16 mouse cellular contexts compared by ENCODE assay signal in the genomic region with DNA sequence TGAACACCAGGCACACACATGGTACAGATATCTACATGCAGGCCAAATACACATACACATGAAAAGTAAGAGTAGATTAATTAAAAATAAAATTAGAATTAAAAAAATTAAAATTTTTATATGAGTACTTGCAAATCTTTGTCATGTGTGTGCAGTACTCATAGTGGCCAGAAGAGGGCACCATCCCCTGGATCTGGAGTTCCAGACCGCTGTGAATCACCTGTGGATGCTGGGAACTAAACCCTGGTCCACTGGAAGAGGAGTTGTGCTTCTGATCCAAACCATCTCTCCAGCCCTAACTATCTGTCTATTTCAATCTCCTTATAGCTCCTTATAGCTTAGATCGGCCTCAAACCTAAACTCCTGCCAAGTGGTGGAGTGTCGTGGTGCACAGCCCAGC. TPM values are rescaled to one million over a fixed set of nuclear protein-coding genes. Genes with fewer than 3 reads are reported as not detected.
DNase-seq lines count a peak whose midpoint lies in the region; ATAC-seq and TF ChIP-seq lines count a peak whose summit lies in the region.
"Had no signal": no experiment of that assay in that cellular context is flagged by ENCODE, and none has a peak within 500 bp of the region (broad histone marks: within the 10 kb centered on the region; RNA-seq: fewer than 3 reads in every experiment).

No protein-coding gene starts in this region.

- TF ChIP-seq EP300 in liver, embryonic 14.5 days (IDR thresholded peaks at IDR 0.05; ENCODE audit: low read depth) = no peak

- no peaks in the 10 kb centered on the region for H3K79me2 ChIP-seq in liver, adult 2 months (ENCODE audit: control insufficient read depth, insufficient read depth, low read length)

- WGBS in embryonic facial prominence, embryonic 13.5 days = 95% methylated on average over 3 of the region's 3 CpGs
- 94% methylated on average over 3 of the region's 3 CpGs for WGBS in embryonic facial prominence, embryonic 10.5 days
- WGBS in liver, adult 2 months = 98% methylated on average over 3 of the region's 3 CpGs
- WGBS in liver, embryonic 12.5 days (ENCODE audit: insufficient replicate concordance) = 93% methylated on average over 3 of the region's 3 CpGs
- WGBS in liver, embryonic 14.5 days (ENCODE audit: insufficient replicate concordance) = 91% methylated on average over 3 of the region's 3 CpGs

- peak; percentile 41; the same call in 1 of the 2 replicates for TF ChIP-seq CTCF in liver, adult 2 months (IDR thresholded peaks at IDR 0.05; ENCODE audit: low read depth, low read length)
- peak; percentile 77 for TF ChIP-seq CTCF in liver, embryonic 14.5 days (IDR thresholded peaks at IDR 0.05; ENCODE audit: low read depth)

- H3K4me3 ChIP-seq in embryonic facial prominence, embryonic 13.5 days = no peak overlapping the region
- no peak overlapping the region for H3K4me3 ChIP-seq in embryonic facial prominence, embryonic 10.5 days
- no peak overlapping the region for H3K4me3 ChIP-seq in liver, adult 2 months (ENCODE audit: insufficient read depth, low read depth, low read length)
- no peak overlapping the region for H3K4me3 ChIP-seq in liver, embryonic 12.5 days
- H3K4me3 ChIP-seq in liver, embryonic 14.5 days (ENCODE audit: insufficient read depth in 1 of 2, low read depth in 2 of 2, low read length in 2 of 2) = no peak overlapping the region
- H3K4me3 ChIP-seq: liver, embryonic 13.5 days; neural tube, embryonic 15.5 days had no signal

- H3K9me3 ChIP-seq in embryonic facial prominence, embryonic 13.5 days = no peaks in the 10 kb centered on the region
- H3K9me3 ChIP-seq in embryonic facial prominence, embryonic 10.5 days = peaks cover 11% of the 10 kb centered on the region
- no peaks in the 10 kb centered on the region for H3K9me3 ChIP-seq in liver, embryonic 12.5 days (replicated peaks)
- H3K9me3 ChIP-seq in liver, embryonic 14.5 days (ENCODE audit: control insufficient read depth, low read length) = no peaks in the 10 kb centered on the region
- H3K9me3 ChIP-seq: neural tube, embryonic 15.5 days had no signal

- no peaks in the 10 kb centered on the region for H3K27me3 ChIP-seq in embryonic facial prominence, embryonic 13.5 days
- no peaks in the 10 kb centered on the region for H3K27me3 ChIP-seq in embryonic facial prominence, embryonic 10.5 days (replicated peaks; ENCODE audit: low read depth, poor library complexity, severe bottlenecking)
- no peaks in the 10 kb centered on the region for H3K27me3 ChIP-seq in liver, adult 2 months (ENCODE audit: control insufficient read depth, insufficient read depth, low read length)
- no peaks in the 10 kb centered on the region for H3K27me3 ChIP-seq in liver, embryonic 12.5 days (replicated peaks)
- H3K27me3 ChIP-seq in liver, embryonic 14.5 days (ENCODE audit: control insufficient read depth, insufficient read depth, low read length) = no peaks in the 10 kb centered on the region
- H3K27me3 ChIP-seq: liver, embryonic 13.5 days; neural tube, embryonic 15.5 days had no signal

- no peak for TF ChIP-seq POLR2A in liver, adult 2 months (IDR thresholded peaks at IDR 0.05; ENCODE audit: extremely low read depth, insufficient read depth, low read length)

- peaks cover 16% of the 10 kb centered on the region for H3K4me1 ChIP-seq in embryonic facial prominence, embryonic 13.5 days
- peaks cover 29% of the 10 kb centered on the region for H3K4me1 ChIP-seq in embryonic facial prominence, embryonic 10.5 days
- H3K4me1 ChIP-seq in liver, adult 2 months (ENCODE audit: control insufficient read depth, insufficient read depth, low read length) = no peaks in the 10 kb centered on the region
- H3K4me1 ChIP-seq in liver, embryonic 12.5 days = peaks cover 17% of the 10 kb centered on the region
- H3K4me1 ChIP-seq in liver, embryonic 14.5 days (replicated peaks; ENCODE audit: control insufficient read depth in 2 of 2, insufficient read depth in 2 of 2, low read length in 1 of 2) = peaks cover under 1 to 2% of the 10 kb centered on the region in 2 experiments; a peak in 2 of 4 replicates

- no peak overlapping the region for H3K9ac ChIP-seq in embryonic facial prominence, embryonic 13.5 days
- no peak overlapping the region for H3K9ac ChIP-seq in liver, adult 2 months (ENCODE audit: low read depth, low read length)
- no peak overlapping the region for H3K9ac ChIP-seq in liver, embryonic 12.5 days
- no peak overlapping the region for H3K9ac ChIP-seq in liver, embryonic 14.5 days (replicated peaks)
- H3K9ac ChIP-seq: liver, embryonic 13.5 days; neural tube, embryonic 15.5 days had no signal

- ATAC-seq in embryonic facial prominence, embryonic 13.5 days (ENCODE audit: insufficient number of reproducible peaks, insufficient read depth, low FRiP score, low TSS enrichment, low read depth) = no peak
- ATAC-seq in liver, embryonic 12.5 days = no peak
- no peak for ATAC-seq in liver, embryonic 14.5 days (ENCODE audit: insufficient read depth)
- ATAC-seq: hindbrain, embryonic 16.5 days had no signal

- H3K4me2 ChIP-seq in embryonic facial prominence, embryonic 13.5 days = no peak overlapping the region
- H3K4me2 ChIP-seq in liver, embryonic 12.5 days = no peak overlapping the region
- H3K4me2 ChIP-seq in liver, embryonic 14.5 days (ENCODE audit: low read depth) = no peak overlapping the region
- H3K4me2 ChIP-seq: liver, embryonic 13.5 days; neural tube, embryonic 15.5 days had no signal

- DNase-seq in embryonic facial prominence, embryonic 10.5 days (ENCODE audit: low spot score) = no peak
- DNase-seq in liver, adult 2 months (ENCODE audit: extremely low read depth, low read depth, low spot score) = no peak
- DNase-seq in ES-CJ7 (ENCODE audit: low read depth, low spot score) = peak; percentile 58
- DNase-seq in liver, embryonic 14.5 days (ENCODE audit: low read depth in 3 of 3, low spot score in 3 of 3) = no peak
- no peak for DNase-seq in cerebellum, adult 9-11 months
- DNase-seq in adrenal gland, postnatal 10 days = no peak
- DNase-seq: kidney, postnatal 36 days; liver, embryonic 13.5 days; right cerebral cortex, adult 18-20 months; thymus, postnatal 25 days had no signal

- peak overlapping the region; percentile 53; the same call in 1 of the 2 replicates for H3K27ac ChIP-seq in embryonic facial prominence, embryonic 13.5 days
- H3K27ac ChIP-seq in embryonic facial prominence, embryonic 10.5 days (replicated peaks) = no peak overlapping the region
- no peak overlapping the region for H3K27ac ChIP-seq in liver, adult 2 months (replicated peaks; ENCODE audit: insufficient read depth, low read depth, low read length)
- no peak overlapping the region for H3K27ac ChIP-seq in liver, embryonic 12.5 days
- H3K27ac ChIP-seq in liver, embryonic 14.5 days = no peak overlapping the region
- H3K27ac ChIP-seq: liver, embryonic 13.5 days; neural tube, embryonic 15.5 days had no signal

- peaks cover 90% of the 10 kb centered on the region for H3K36me3 ChIP-seq in embryonic facial prominence, embryonic 13.5 days
- peaks cover 98% of the 10 kb centered on the region for H3K36me3 ChIP-seq in embryonic facial prominence, embryonic 10.5 days (replicated peaks)
- H3K36me3 ChIP-seq in liver, adult 2 months (ENCODE audit: control insufficient read depth, insufficient read depth, low read length) = no peaks in the 10 kb centered on the region
- peaks cover 89% of the 10 kb centered on the region for H3K36me3 ChIP-seq in liver, embryonic 12.5 days
- H3K36me3 ChIP-seq in liver, embryonic 14.5 days (replicated peaks; ENCODE audit: control insufficient read depth, insufficient read depth, low read depth) = peaks cover 47% of the 10 kb centered on the region

RNA-seq across cellular contexts. Expression of gene Asb6, which starts 9.1 kb away (rescaled TPM):
- 39.5 and 47.3 TPM in 2 replicates for polyA plus RNA-seq in embryonic facial prominence, embryonic 13.5 days (2015; fragmentation: Nextera tagmentation; extraction: Ambion mirVana)
- polyA plus RNA-seq in embryonic facial prominence, embryonic 10.5 days (2016; fragmentation: Nextera tagmentation; extraction: Ambion mirVana) = 53.9 and 56.0 TPM in 2 replicates
- total RNA-seq in liver, adult 2 months (2014; rRNA removed) = 4.6 and 5.6 TPM in 2 replicates
- 15.4 and 17.4 TPM in 2 replicates for polyA plus RNA-seq in liver, adult 2 months (2012; rRNA removed)
- polyA plus RNA-seq in liver, embryonic 12.5 days (2016; fragmentation: Nextera tagmentation; extraction: Ambion mirVana) = 41.0 and 41.7 TPM in 2 replicates
- polyA plus RNA-seq in liver, embryonic 14.5 days (2012; rRNA removed) = 25.8 and 27.0 TPM in 2 replicates
- polyA plus RNA-seq in liver, embryonic 14.5 days (2014; fragmentation: Nextera tagmentation; extraction: Ambion mirVana) = 25.9 and 26.2 TPM in 2 replicates
- 10 to 100 TPM; 17.2 to 19.6 TPM for total RNA-seq in adrenal gland, postnatal 10 days (2021)

RNA-seq across cellular contexts. Expression of gene Ntmt1, which starts 13.4 kb away (rescaled TPM):
- 94.9 and 105 TPM in 2 replicates for polyA plus RNA-seq in embryonic facial prominence, embryonic 13.5 days (2015; fragmentation: Nextera tagmentation; extraction: Ambion mirVana)
- polyA plus RNA-seq in embryonic facial prominence, embryonic 10.5 days (2016; fragmentation: Nextera tagmentation; extraction: Ambion mirVana) = 134 and 135 TPM in 2 replicates
- total RNA-seq in liver, adult 2 months (2014; rRNA removed) = 8.3 and 8.8 TPM in 2 replicates
- polyA plus RNA-seq in liver, adult 2 months (2012; rRNA removed) = 11.9 and 15.9 TPM in 2 replicates
- 45.4 and 48.6 TPM in 2 replicates for polyA plus RNA-seq in liver, embryonic 12.5 days (2016; fragmentation: Nextera tagmentation; extraction: Ambion mirVana)
- polyA plus RNA-seq in liver, embryonic 14.5 days (2012; rRNA removed) = 12.0 and 14.5 TPM in 2 replicates
- polyA plus RNA-seq in liver, embryonic 14.5 days (2014; fragmentation: Nextera tagmentation; extraction: Ambion mirVana) = 23.3 and 25.6 TPM in 2 replicates
- 10 to 100 TPM; 33.4 to 34.9 TPM for total RNA-seq in adrenal gland, postnatal 10 days (2021)

RNA-seq across cellular contexts. Expression of gene Prrx2, which starts 13.7 kb away (rescaled TPM):
- polyA plus RNA-seq in embryonic facial prominence, embryonic 13.5 days (2015; fragmentation: Nextera tagmentation; extraction: Ambion mirVana) = 103 and 107 TPM in 2 replicates
- polyA plus RNA-seq in embryonic facial prominence, embryonic 10.5 days (2016; fragmentation: Nextera tagmentation; extraction: Ambion mirVana) = 87.6 and 94.6 TPM in 2 replicates
- not detected in 2 replicates for total RNA-seq in liver, adult 2 months (2014; rRNA removed)
- polyA plus RNA-seq in liver, adult 2 months (2012; rRNA removed) = 0.32 TPM in 1 of 2 replicates, not detected in the other
- 2.5 and 4.1 TPM in 2 replicates for polyA plus RNA-seq in liver, embryonic 12.5 days (2016; fragmentation: Nextera tagmentation; extraction: Ambion mirVana)
- polyA plus RNA-seq in liver, embryonic 14.5 days (2012; rRNA removed) = 0.34 and 0.49 TPM in 2 replicates
- polyA plus RNA-seq in liver, embryonic 14.5 days (2014; fragmentation: Nextera tagmentation; extraction: Ambion mirVana) = 0.09 TPM in 1 of 2 replicates, not detected in the other
- total RNA-seq in adrenal gland, postnatal 10 days (2021) = 1 to 10 TPM; 2.3 to 4.0 TPM
- total RNA-seq: megakaryocyte, adult 5-6 weeks; monocyte, adult 5-6 weeks had no signal

RNA-seq across cellular contexts. Expression of gene 1700001O22Rik, which starts 17.6 kb away (rescaled TPM):
- polyA plus RNA-seq in embryonic facial prominence, embryonic 13.5 days (2015; fragmentation: Nextera tagmentation; extraction: Ambion mirVana) = 2.8 and 2.9 TPM in 2 replicates
- polyA plus RNA-seq in embryonic facial prominence, embryonic 10.5 days (2016; fragmentation: Nextera tagmentation; extraction: Ambion mirVana) = 2.4 and 3.1 TPM in 2 replicates
- not detected in 2 replicates for total RNA-seq in liver, adult 2 months (2014; rRNA removed)
- polyA plus RNA-seq in liver, adult 2 months (2012; rRNA removed) = 0.11 TPM in 1 of 2 replicates, not detected in the other
- 0.18 and 0.19 TPM in 2 replicates for polyA plus RNA-seq in liver, embryonic 12.5 days (2016; fragmentation: Nextera tagmentation; extraction: Ambion mirVana)
- not detected in 2 replicates for polyA plus RNA-seq in liver, embryonic 14.5 days (2012; rRNA removed)
- not detected in 2 replicates for polyA plus RNA-seq in liver, embryonic 14.5 days (2014; fragmentation: Nextera tagmentation; extraction: Ambion mirVana)
- 1 to 10 TPM in 1 of 2 experiments, under 1 TPM in 1; 0.96 to 1.2 TPM for total RNA-seq in adrenal gland, postnatal 10 days (2021)
- total RNA-seq: megakaryocyte, adult 5-6 weeks; monocyte, adult 5-6 weeks had no signal

Comparison
In these comparisons a context has a peak if more than half of its experiments do, and no peak if none do; other contexts are left out.
1. RNA of gene Prrx2, which starts 13.7 kb away (polyA plus RNA-seq): 103 to 107 TPM in embryonic facial prominence, embryonic 13.5 days and 87.6 to 94.6 TPM in embryonic facial prominence, embryonic 10.5 days; 2.5 to 4.1 TPM in liver, embryonic 12.5 days, 0.09 to 0.49 TPM in liver, embryonic 14.5 days and 0.32 TPM in liver, adult 2 months; every median in the first group is over 10 times any median in the second.